Mouse (Mus musculus): Measurements from ENCODE around the gene Hlcs. TPM values are rescaled to one million over a fixed set of nuclear protein-coding genes. Genes with fewer than 3 reads are reported as not detected.

Hlcs gene
- total RNA-seq, 4 experiments from 2014 or later, result 14.0 to 16.5 (median 15.7) TPM

DNA sequence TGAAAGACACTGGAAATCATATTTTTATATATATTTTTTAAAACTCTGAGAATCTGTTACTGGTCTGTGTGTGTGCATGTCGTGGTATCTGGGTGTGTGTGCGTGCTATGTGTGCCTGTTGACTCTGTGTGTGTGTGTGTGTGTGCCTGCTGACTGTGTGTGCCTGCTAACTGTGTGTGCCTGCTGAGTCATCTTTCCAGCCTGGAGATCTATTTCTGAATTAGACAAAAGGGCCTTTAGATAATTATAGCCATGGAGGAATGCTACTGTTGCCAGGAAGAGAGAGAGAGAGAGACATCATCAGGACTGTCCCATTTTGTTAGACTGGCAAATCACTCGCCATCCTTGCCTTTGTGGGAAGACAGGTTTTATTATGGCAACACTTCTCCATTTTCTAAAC is 103.7 kb downstream of the Hlcs start:
- peak; percentile 34 to 40 for DNase-seq (ENCODE audit: low spot score in 2 of 2)

GRCm38 (mm10) chr16:94208826-94209225 is 104.5 kb downstream of the Hlcs start:
- DNase-seq (ENCODE audit: low spot score in 2 of 2), result peak in 1 of 2 experiments; percentile 26

- no peak for DNase-seq (ENCODE audit: low spot score in 2 of 2)
These were observed 105.2 kb downstream of the Hlcs start for GRCm38 (mm10) chr16:94208152-94208551.

- DNase-seq (ENCODE audit: low spot score in 2 of 2), result no peak
These were observed 107.6 kb downstream of the Hlcs start for GRCm38 (mm10) chr16:94205528-94206484.

GRCm38 (mm10) chr16:94201387-94201786 is 112.0 kb downstream of the Hlcs start:
- no peak for DNase-seq (ENCODE audit: low spot score in 2 of 2)

DNA sequence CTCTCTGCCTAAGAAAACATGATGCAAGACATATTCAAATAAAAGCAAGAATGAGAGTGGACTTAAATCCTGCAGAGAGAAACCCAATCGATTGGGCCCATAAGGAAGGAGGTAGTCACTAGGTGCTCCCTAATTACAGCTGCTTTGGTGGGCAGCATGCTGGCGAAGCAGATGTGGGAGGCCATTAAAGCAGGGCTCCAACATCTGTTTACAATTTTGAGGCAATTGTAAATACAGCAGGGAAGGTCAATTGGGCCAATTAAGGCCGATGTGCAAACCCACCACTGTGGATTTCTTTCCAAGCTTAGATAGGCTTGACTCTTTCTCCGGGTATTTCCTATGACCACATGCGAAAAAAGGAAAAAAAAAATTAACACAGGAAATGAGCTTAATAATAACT is 117.5 kb downstream of the Hlcs start:
- no peak for DNase-seq (ENCODE audit: low spot score in 2 of 2)

- DNase-seq (ENCODE audit: low spot score in 2 of 2), result no peak
These were observed 121.7 kb downstream of the Hlcs start for GRCm38 (mm10) chr16:94191379-94192315.

GRCm38 (mm10) chr16:94190256-94190655 is 123.1 kb downstream of the Hlcs start:
- no peak for DNase-seq (ENCODE audit: low spot score in 2 of 2)

DNA sequence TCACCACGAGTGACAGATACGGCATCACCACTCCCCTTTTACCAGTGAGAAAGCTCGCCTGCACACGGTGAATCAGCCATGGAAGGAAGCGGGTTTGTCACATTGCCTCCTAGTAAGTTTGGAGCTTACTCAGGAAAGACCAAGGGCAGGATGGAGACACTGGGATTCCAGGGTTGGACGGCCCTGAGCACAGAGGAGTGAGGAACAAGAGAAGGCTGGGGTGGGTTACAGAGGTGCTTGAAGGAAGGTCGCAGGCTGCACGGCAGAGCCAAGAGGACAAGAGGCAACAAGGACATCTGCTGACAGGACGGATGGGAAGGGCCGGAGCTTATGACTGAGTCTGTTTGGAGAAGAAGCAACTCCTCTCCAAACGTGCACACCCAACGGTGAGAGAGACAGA is 126.8 kb downstream of the Hlcs start:
- no peak for DNase-seq (ENCODE audit: low spot score in 2 of 2)

GRCm38 (mm10) chr16:94185430-94185829 is 127.9 kb downstream of the Hlcs start:
- no peak for DNase-seq (ENCODE audit: low spot score in 2 of 2)

GRCm38 (mm10) chr16:94180122-94180870 is 133.1 kb downstream of the Hlcs start:
- no peak for DNase-seq (ENCODE audit: low spot score in 2 of 2)

- DNase-seq (ENCODE audit: low spot score in 2 of 2), result no peak
These were observed 133.8 kb downstream of the Hlcs start for GRCm38 (mm10) chr16:94179341-94180121.

GRCm38 (mm10) chr16:94178441-94179220 is 134.7 kb downstream of the Hlcs start:
- DNase-seq (ENCODE audit: low spot score in 2 of 2), result no peak

DNA sequence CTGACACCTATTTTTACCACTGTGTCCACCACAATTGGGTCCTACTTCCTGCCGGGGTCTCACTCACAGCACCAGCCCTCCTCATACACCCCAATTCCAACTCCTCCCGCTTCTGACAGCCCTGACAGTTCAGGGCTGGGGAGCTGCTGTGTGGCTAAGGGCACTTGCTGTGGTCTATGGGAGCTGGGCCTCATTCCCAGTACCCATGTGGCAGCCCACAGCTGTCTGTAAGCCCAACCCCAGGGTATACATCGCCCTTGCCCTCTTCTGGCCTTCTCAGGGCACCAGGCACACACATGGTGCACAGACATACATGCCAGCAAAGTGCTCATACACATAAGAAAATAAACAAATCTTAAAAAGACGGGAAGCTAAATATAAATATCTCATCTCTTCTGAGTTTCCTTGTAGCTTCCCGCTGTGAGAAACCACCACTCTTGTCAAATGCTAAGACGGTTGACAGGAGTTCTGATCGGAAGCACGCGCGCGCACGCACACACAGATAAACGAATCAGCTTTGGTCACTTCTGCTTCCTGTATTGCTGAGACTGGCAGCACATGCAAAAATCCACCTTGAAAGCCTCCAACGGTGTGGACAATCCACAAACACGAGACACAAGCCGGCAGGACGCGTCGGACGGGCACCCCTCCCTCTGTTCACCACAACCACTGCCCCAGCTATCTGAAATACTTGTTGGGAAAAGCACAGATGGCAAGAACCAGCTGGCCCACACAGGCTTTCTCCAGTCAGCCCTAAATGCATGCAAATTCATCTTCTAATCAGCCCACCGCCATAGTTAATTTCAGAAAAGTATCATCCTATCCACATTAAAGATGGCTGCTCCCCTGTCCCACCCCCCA is 136.1 kb downstream of the Hlcs start:
- DNase-seq (ENCODE audit: low spot score in 2 of 2), result peak in 1 of 2 experiments; percentile 27

DNA sequence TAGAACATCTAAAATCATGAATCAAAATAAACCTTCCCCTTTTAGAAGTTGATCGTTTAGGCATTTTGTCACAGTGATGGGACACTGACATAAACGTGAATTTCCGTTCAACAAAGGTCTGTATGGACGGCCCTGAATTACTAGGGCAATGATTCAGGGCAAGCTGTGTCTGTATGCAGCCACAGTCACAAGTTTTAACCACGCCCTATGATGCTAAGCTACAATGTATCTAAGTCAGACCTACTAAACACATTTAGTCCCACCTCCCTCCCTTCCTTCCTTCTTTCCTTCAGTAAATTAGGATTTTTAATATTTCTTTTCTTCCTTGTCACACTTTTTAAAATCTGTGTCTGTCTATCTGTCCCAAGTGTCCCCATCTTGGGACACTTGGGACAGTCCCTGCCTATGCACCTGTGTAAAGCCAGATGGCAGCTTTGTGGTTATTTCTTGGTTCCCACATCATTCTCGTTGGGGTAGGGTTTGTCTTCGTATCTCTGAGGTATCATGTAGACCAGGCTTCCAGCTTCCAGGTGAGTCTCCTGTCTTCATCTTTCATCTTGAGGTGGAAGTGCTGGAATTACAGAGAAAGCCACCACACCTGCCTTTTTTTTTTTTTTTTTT is 137.9 kb downstream of the Hlcs start:
- DNase-seq (ENCODE audit: low spot score in 2 of 2), result no peak

GRCm38 (mm10) chr16:94173361-94173760 is 140.0 kb downstream of the Hlcs start:
- DNase-seq (ENCODE audit: low spot score in 2 of 2), result no peak

DNA sequence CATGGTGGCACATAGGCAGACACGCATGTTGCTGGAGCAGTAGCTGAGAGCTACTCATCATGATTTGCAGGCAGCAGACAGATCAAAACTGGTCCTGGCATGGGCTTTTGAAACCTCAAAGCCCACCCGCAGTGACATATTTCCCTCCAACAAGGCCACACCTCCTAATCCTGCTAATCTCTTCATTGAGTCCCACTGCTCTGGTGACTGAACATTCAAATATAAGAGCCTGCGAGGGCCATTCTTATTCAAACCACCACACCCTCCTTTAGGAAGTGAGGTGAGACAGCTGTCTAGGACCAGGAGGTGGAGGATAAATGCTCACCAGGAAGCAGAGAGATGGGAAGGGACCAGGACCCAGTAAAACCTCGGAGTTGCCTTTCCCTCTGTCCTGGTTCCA is 143.2 kb downstream of the Hlcs start:
- DNase-seq (ENCODE audit: low spot score in 2 of 2), result no peak
